Mouse (Mus musculus) CH12.LX (cell line): Measurements from ENCODE around the gene Hist1h2bg. TPM values are rescaled to one million over a fixed set of nuclear protein-coding genes. Genes with fewer than 3 reads are reported as not detected.
"Not testable (repeated sequence)": the region's sequence is repeated elsewhere in the genome, so short reads cannot be mapped to it uniquely, and the experiment has no call there.

Source experiments
- DNase-seq: peaks from one replicate; pipeline ENCODE4 v3.0.0-alpha.2; 2013; ENCODE audit errors: extremely low read depth
- H3K27ac ChIP-seq: 2 replicates; pipeline ENCODE4 v1.5.1; 2012; ENCODE audit warnings: low read depth, mild to moderate bottlenecking, control low read depth, moderate library complexity; ENCODE audit not compliant: insufficient read depth
- H3K27me3 ChIP-seq: replicated peaks from 2 replicates; pipeline ENCODE3; 2012; ENCODE audit warnings: inconsistent platforms
- H3K36me3 ChIP-seq, 2 experiments: replicated peaks in 1 of 2; 2 replicates each; pipeline versions ENCODE3 to v1.6.1; 2012; ENCODE audit warnings: inconsistent platforms in 1 of 2, low read length in 1 of 2, mild to moderate bottlenecking in 1 of 2, mixed read lengths in 1 of 2, moderate library complexity in 1 of 2; ENCODE audit not compliant: control insufficient read depth in 1 of 2, insufficient read depth in 1 of 2
- H3K4me1 ChIP-seq, 2 experiments: 2 replicates each; pipeline ENCODE4 v1.6.1; 2012; ENCODE audit warnings: inconsistent platforms in 1 of 2, moderate library complexity in 1 of 2; ENCODE audit not compliant: insufficient read depth in 2 of 2, control insufficient read depth in 1 of 2
- H3K4me2 ChIP-seq: 2 replicates; pipeline ENCODE4 v1.6.1; 2012; ENCODE audit warnings: low read depth, mild to moderate bottlenecking, control low read depth; ENCODE audit not compliant: poor library complexity, insufficient read depth, severe bottlenecking
- H3K4me3 ChIP-seq, 3 experiments: fragments of 150-350 bp in 1 of 3; sonication (generic) in 1 of 3; replicated peaks in 1 of 3; 2 replicates each; pipeline versions ENCODE3 to v1.5.1; 2011 to 2012; ENCODE audit warnings: low read depth in 2 of 3, low read length in 2 of 3, mild to moderate bottlenecking in 2 of 3, moderate library complexity in 2 of 3, control low read depth in 1 of 3, improper control_type of control experiment in 1 of 3, inconsistent platforms in 1 of 3, mixed read lengths in 1 of 3; ENCODE audit not compliant: poor library complexity in 1 of 3
- H3K79me2 ChIP-seq: replicated peaks from 2 replicates; pipeline ENCODE4 v1.6.1; 2012; ENCODE audit warnings: mild to moderate bottlenecking, moderate library complexity; ENCODE audit not compliant: control insufficient read depth, poor library complexity, insufficient read depth, severe bottlenecking; ENCODE audit errors: extremely low read depth
- H3K9ac ChIP-seq: 2 replicates; pipeline ENCODE4 v1.6.1; 2012; ENCODE audit warnings: low read depth, mild to moderate bottlenecking, control low read depth, moderate library complexity; ENCODE audit not compliant: insufficient read depth
- H3K9me3 ChIP-seq: replicated peaks from 2 replicates; pipeline ENCODE3; 2012; ENCODE audit warnings: low read length, inconsistent platforms, mixed read lengths
- BHLHE40 ChIP-seq: IDR thresholded peaks from 2 replicates; pipeline ENCODE4 v1.6.1; 2011; ENCODE audit warnings: mild to moderate bottlenecking, low read depth, low read length, improper control_type of control experiment
- CHD1 ChIP-seq: IDR thresholded peaks from 2 replicates; pipeline ENCODE4 v1.6.1; 2012; ENCODE audit warnings: low read depth, low read length, improper control_type of control experiment, inconsistent platforms
- CTCF ChIP-seq, 2 experiments: IDR thresholded peaks in 1 of 2; conservative IDR thresholded peaks in 1 of 2; 2 replicates each; pipeline ENCODE4 v1.5.1; 2011 to 2012; ENCODE audit warnings: low read depth in 2 of 2, low read length in 2 of 2, improper control_type of control experiment in 1 of 2, inconsistent platforms in 1 of 2, mild to moderate bottlenecking in 1 of 2, moderate library complexity in 1 of 2
- E2F4 ChIP-seq: IDR thresholded peaks from 2 replicates; pipeline ENCODE4 v1.6.1; 2011; ENCODE audit warnings: low read depth, low read length, improper control_type of control experiment; ENCODE audit not compliant: insufficient replicate concordance
- ELF1 ChIP-seq: IDR thresholded peaks from 2 replicates; pipeline ENCODE4 v1.6.1; 2014; ENCODE audit warnings: low read depth, mild to moderate bottlenecking, inconsistent platforms, low read length, improper control_type of control experiment
- HCFC1 ChIP-seq: IDR thresholded peaks from 2 replicates; pipeline ENCODE4 v1.6.1; 2012; ENCODE audit warnings: low read depth, mild to moderate bottlenecking, inconsistent platforms, low read length, improper control_type of control experiment
- IRF4 ChIP-seq: IDR thresholded peaks from 2 replicates; pipeline ENCODE4 v1.6.1; 2014; ENCODE audit warnings: low read depth, mild to moderate bottlenecking, inconsistent platforms, low read length, improper control_type of control experiment
- KAT2A ChIP-seq: IDR thresholded peaks from 2 replicates; pipeline ENCODE4 v1.6.1; 2012; ENCODE audit warnings: low read length, improper control_type of control experiment, inconsistent platforms; ENCODE audit not compliant: insufficient replicate concordance
- MAX ChIP-seq: IDR thresholded peaks from 2 replicates; pipeline ENCODE4 v1.6.1; 2011; ENCODE audit warnings: low read length, improper control_type of control experiment
- NELFE ChIP-seq: IDR thresholded peaks from 2 replicates; pipeline ENCODE4 v1.6.1; 2011; ENCODE audit warnings: low read depth, low read length, improper control_type of control experiment
- NRF1 ChIP-seq: IDR thresholded peaks from 2 replicates; pipeline ENCODE4 v1.6.1; 2014; ENCODE audit warnings: low read depth, mild to moderate bottlenecking, inconsistent platforms, low read length, improper control_type of control experiment, moderate library complexity
- POLR2A ChIP-seq: IDR thresholded peaks from 2 replicates; pipeline ENCODE4 v1.6.1; 2011; ENCODE audit warnings: low read depth, mild to moderate bottlenecking, improper control_type of control experiment, low read length
- POLR2AphosphoS2 ChIP-seq: IDR thresholded peaks from 2 replicates; pipeline ENCODE4 v1.6.1; 2011; ENCODE audit warnings: low read depth, low read length, improper control_type of control experiment
- RCOR1 ChIP-seq: conservative IDR thresholded peaks from 2 replicates; pipeline ENCODE4 v1.6.1; 2012; ENCODE audit warnings: low read depth, mild to moderate bottlenecking, inconsistent platforms, low read length, improper control_type of control experiment
- SIN3A ChIP-seq: IDR thresholded peaks from 2 replicates; pipeline ENCODE4 v1.6.1; 2012; ENCODE audit warnings: low read length, improper control_type of control experiment, inconsistent platforms
- TBP ChIP-seq: conservative IDR thresholded peaks from 2 replicates; pipeline ENCODE4 v1.6.1; 2011; ENCODE audit warnings: low read depth, low read length, improper control_type of control experiment
- TCF12 ChIP-seq: IDR thresholded peaks from 2 replicates; pipeline ENCODE4 v1.6.1; 2014; ENCODE audit warnings: low read depth, mild to moderate bottlenecking, inconsistent platforms, low read length, improper control_type of control experiment
- UBTF ChIP-seq: IDR thresholded peaks from 2 replicates; pipeline ENCODE4 v1.6.1; 2012; ENCODE audit warnings: low read depth, mild to moderate bottlenecking, inconsistent platforms, low read length, improper control_type of control experiment, moderate library complexity
- ZMIZ1 ChIP-seq: IDR thresholded peaks from 2 replicates; pipeline ENCODE4 v1.6.1; 2012; ENCODE audit warnings: low read depth, mild to moderate bottlenecking, inconsistent platforms, low read length, improper control_type of control experiment
- dilution Hi-C: fragments of 300-500 bp; cut with MboI; formaldehyde crosslinking; loops from 2 replicates; pipeline ENCODE4 v1.14.3; 2020; ENCODE audit warnings: low sequenced_read_pairs; ENCODE audit not compliant: extremely low pct_unique_long_range_greater_than_20kb, extremely low pct_ligation_motif_present
- in situ Hi-C: fragments of 300-500 bp; cut with MboI; formaldehyde crosslinking; loops from 3 replicates; pipeline ENCODE4 v1.14.3; 2019; ENCODE audit warnings: low sequenced_read_pairs, low pct_ligation_motif_present, low pct_unique_long_range_greater_than_20kb, mixed read lengths
- polyA plus RNA-seq: library from polyadenylated mRNA; unstranded; fragments of >175 nt; gene quantifications from 2 replicates; pipeline ENCODE4 v1.2.1, GENCODE M21; 2012; ENCODE audit warnings: low read depth; ENCODE audit not compliant: insufficient read length
- total RNA-seq, 2 experiments: library from RNA; depleted of rRNA; stranded (reverse); fragments of 300-350 nt in 1 of 2; fragments of >200 nt in 1 of 2; gene quantifications; 2 replicates each; pipeline ENCODE4 v1.2.3; 2012 to 2014

Hist1h2bg gene
- total and polyA plus RNA-seq, 3 experiments = 9.4 to 3,252 (median 136) TPM

GRCm38 (mm10) chr13:23551146-23551834 is 19.9 kb upstream of the Hist1h2bg start, which contains the start of gene Hist1h4f:
Gene Hist1h4f (minus strand): TSS chr13:23551648.
- H3K79me2 ChIP-seq, H3K9me3 ChIP-seq, H3K27me3 ChIP-seq, dilution Hi-C loops, H3K36me3 ChIP-seq: not testable (repeated sequence)
- Histone ChIP-seq H3K4me1 (peaks cover 4 to 21% of the 10 kb centered on the region in 2 experiments; a peak in 3 of 4 replicates), H3K4me2 (peak within 1 kb of the TSS; percentile 84), H3K27ac (peak within 1 kb of the TSS; percentile 98), H3K4me3 (peak within 1 kb of the TSS; percentile 29 to 55 (median 30)), H3K9ac (peak within 1 kb of the TSS; percentile 91)
- in situ Hi-C loops = loop anchor here (25.0 kb wide), 1 partner anchor 1814 kb away; the partner anchor contains the start of gene Hist1h4j
- DNase-seq = peak; percentile 95
- TF ChIP-seq BHLHE40 (peak; percentile 43), MAX (peak; percentile 56; the same call in 1 of the 2 replicates), UBTF (peak; percentile 94), SIN3A (peak; percentile 56), TBP (peak; percentile 98), NELFE (peak; percentile 100), KAT2A (peak; percentile 68; the same call in 1 of the 2 replicates), ELF1 (peak; percentile 69; the same call in 1 of the 2 replicates), ZMIZ1 (peak; percentile 99), HCFC1 (peak; percentile 83), POLR2AphosphoS2 (peak; percentile 99), POLR2A (peak; percentile 99), CHD1 (peak; percentile 61), IRF4 (0 out of 2 replicates have a peak, but pooled peaks have one; percentile 39), RCOR1 (peak; percentile 98), E2F4 (peak; percentile 100), NRF1 (peak; percentile 33; the same call in 1 of the 2 replicates), CTCF (conservative IDR thresholded peaks at IDR 0.05 in 1 of 2, IDR thresholded peaks at IDR 0.05 in 1 of 2; ENCODE audit: low read depth in 2 of 2, low read length in 2 of 2) (peak in 1 of 2 experiments; percentile 42; a peak in 2 of 4 replicates), TCF12 (peak; percentile 91)
